Mouse (Mus musculus): Measurements from ENCODE around the gene Washc4.

DNA sequence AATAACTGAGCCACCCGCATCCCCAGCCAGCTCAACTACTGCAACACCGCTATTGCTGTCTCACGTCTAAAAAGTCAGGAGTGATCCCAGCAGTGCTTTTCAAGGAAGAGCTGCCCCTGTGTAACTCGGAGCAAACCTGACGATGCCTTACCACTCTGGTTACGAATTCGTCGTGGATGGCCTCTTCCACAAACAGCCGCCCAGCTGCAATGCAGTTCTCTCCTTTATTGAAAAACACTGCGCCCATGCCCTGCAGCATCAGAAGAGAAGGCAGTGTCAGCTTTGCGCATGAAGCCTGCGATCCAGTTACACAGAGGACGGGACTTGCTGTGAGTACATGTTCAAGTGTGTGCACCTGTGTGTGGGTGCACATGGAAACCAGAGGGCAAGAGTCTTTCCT is 46.2 kb upstream of the Washc4 start:
- TF ChIP-seq NELFE (IDR thresholded peaks at IDR 0.05; ENCODE audit: low read depth, low read length) (no peak), CTCF (conservative IDR thresholded peaks at IDR 0.05 in 1 of 2, IDR thresholded peaks at IDR 0.05 in 1 of 2; ENCODE audit: low read depth in 2 of 2, low read length in 2 of 2) (no peak), KAT2A (IDR thresholded peaks at IDR 0.05; ENCODE audit: insufficient replicate concordance, low read length) (no peak), TCF12 (IDR thresholded peaks at IDR 0.05; ENCODE audit: low read depth, low read length) (no peak), POLR2A (IDR thresholded peaks at IDR 0.05; ENCODE audit: low read depth, low read length) (no peak), MAFK (IDR thresholded peaks at IDR 0.05; ENCODE audit: insufficient replicate concordance, low read length) (no peak), ETS1 (conservative IDR thresholded peaks at IDR 0.05; ENCODE audit: low read depth, low read length) (no peak), ZC3H11A (IDR thresholded peaks at IDR 0.05; ENCODE audit: low read depth, low read length) (no peak)

Measured in CH12.LX (cell line).